ENCODE assay signal across 18 mouse cellular contexts in genomic region chr8:64844043-64844481, GRCm38 (mm10). TPM values are rescaled to one million over a fixed set of nuclear protein-coding genes. Genes with fewer than 3 reads are reported as not detected.
DNase-seq lines count a peak whose midpoint lies in the region; ATAC-seq lines count a peak whose summit lies in the region.
"Had no signal": no experiment of that assay in that cellular context is flagged by ENCODE, and none has a peak within 500 bp of the region (broad histone marks: within the 10 kb centered on the region; RNA-seq: fewer than 3 reads in every experiment).

No protein-coding gene starts in this region.

- H3K27me3 ChIP-seq in kidney, embryonic 16.5 days (ENCODE audit: insufficient read depth, low read length): no peaks in the 10 kb centered on the region
- no peaks in the 10 kb centered on the region for H3K27me3 ChIP-seq in intestine, embryonic 16.5 days (replicated peaks; ENCODE audit: control insufficient read depth, insufficient read depth, low read length)
- H3K27me3 ChIP-seq in hindbrain, embryonic 16.5 days (replicated peaks; ENCODE audit: control insufficient read depth, insufficient read depth, low read length): no peaks in the 10 kb centered on the region
- H3K27me3 ChIP-seq: embryonic facial prominence, embryonic 12.5 days; heart, embryonic 13.5 days; hindbrain, embryonic 12.5 days; limb, embryonic 13.5 days; neural tube, embryonic 12.5 days had no signal

- peak; percentile 47 for ATAC-seq in kidney, embryonic 16.5 days (ENCODE audit: low FRiP score, low TSS enrichment)
- ATAC-seq in intestine, embryonic 16.5 days: peak; percentile 74
- ATAC-seq in hindbrain, embryonic 16.5 days: no peak
- ATAC-seq: liver, postnatal 0 days had no signal

- peaks cover 38% of the 10 kb centered on the region for H3K4me1 ChIP-seq in kidney, embryonic 16.5 days (ENCODE audit: insufficient read depth, low read length)
- H3K4me1 ChIP-seq in intestine, embryonic 16.5 days (ENCODE audit: control insufficient read depth, insufficient read depth, low read length): peaks cover 37% of the 10 kb centered on the region
- H3K4me1 ChIP-seq in hindbrain, embryonic 16.5 days (ENCODE audit: control insufficient read depth, insufficient read depth, low read depth, low read length): peaks cover 14% of the 10 kb centered on the region

- H3K27ac ChIP-seq in kidney, embryonic 16.5 days (ENCODE audit: low read length): no peak overlapping the region
- H3K27ac ChIP-seq in intestine, embryonic 16.5 days (ENCODE audit: low read length): no peak overlapping the region
- H3K27ac ChIP-seq in hindbrain, embryonic 16.5 days (ENCODE audit: low read depth, low read length): no peak overlapping the region
- H3K27ac ChIP-seq: embryonic facial prominence, embryonic 12.5 days; heart, embryonic 13.5 days; hindbrain, embryonic 12.5 days; limb, embryonic 13.5 days; neural tube, embryonic 12.5 days had no signal

- no peaks in the 10 kb centered on the region for H3K9me3 ChIP-seq in kidney, embryonic 16.5 days (ENCODE audit: low read length)
- H3K9me3 ChIP-seq in intestine, embryonic 16.5 days (ENCODE audit: control insufficient read depth, low read length): no peaks in the 10 kb centered on the region
- no peaks in the 10 kb centered on the region for H3K9me3 ChIP-seq in hindbrain, embryonic 16.5 days (ENCODE audit: control insufficient read depth, low read length)
- H3K9me3 ChIP-seq: embryonic facial prominence, embryonic 12.5 days; heart, embryonic 13.5 days; hindbrain, embryonic 12.5 days; limb, embryonic 13.5 days; neural tube, embryonic 12.5 days had no signal

- 55% methylated on average over 4 of the region's 4 CpGs for WGBS in kidney, embryonic 16.5 days
- WGBS in intestine, embryonic 16.5 days: 42% methylated on average over 4 of the region's 4 CpGs
- WGBS in hindbrain, embryonic 16.5 days: 76% methylated on average over 4 of the region's 4 CpGs

- DNase-seq in adrenal gland, postnatal 14 days: peak; percentile 29
- DNase-seq in adrenal gland, postnatal 10 days: no peak
- DNase-seq in kidney, adult 18-20 months: no peak
- peak; percentile 82 for DNase-seq in 3T3-L1 (ENCODE audit: low read depth, low spot score)
- no peak for DNase-seq in frontal cortex, postnatal 25 days (ENCODE audit: low spot score in 2 of 2)
- DNase-seq: B cell, adult 2 months; cerebellum, postnatal 36 days; gastrocnemius, postnatal 25 days; right cerebral cortex, postnatal 4 days had no signal

- no peak overlapping the region for H3K9ac ChIP-seq in kidney, embryonic 16.5 days (replicated peaks; ENCODE audit: low read length)
- H3K9ac ChIP-seq in intestine, embryonic 16.5 days (ENCODE audit: low read depth, low read length): no peak overlapping the region
- H3K9ac ChIP-seq in hindbrain, embryonic 16.5 days (ENCODE audit: low read depth, low read length): no peak overlapping the region
- H3K9ac ChIP-seq: embryonic facial prominence, embryonic 12.5 days; heart, embryonic 13.5 days; hindbrain, embryonic 12.5 days; limb, embryonic 13.5 days; liver, postnatal 0 days; neural tube, embryonic 12.5 days had no signal

- no peaks in the 10 kb centered on the region for H3K36me3 ChIP-seq in kidney, embryonic 16.5 days (ENCODE audit: insufficient read depth, low read length)
- H3K36me3 ChIP-seq in intestine, embryonic 16.5 days (ENCODE audit: control insufficient read depth, insufficient read depth, low read length): no peaks in the 10 kb centered on the region
- no peaks in the 10 kb centered on the region for H3K36me3 ChIP-seq in hindbrain, embryonic 16.5 days (ENCODE audit: control insufficient read depth, insufficient read depth, low read length)
- H3K36me3 ChIP-seq: embryonic facial prominence, embryonic 12.5 days; heart, embryonic 13.5 days; hindbrain, embryonic 12.5 days; limb, embryonic 13.5 days; neural tube, embryonic 12.5 days had no signal

- no peak overlapping the region for H3K4me2 ChIP-seq in kidney, embryonic 16.5 days (replicated peaks; ENCODE audit: low read depth, low read length)
- no peak overlapping the region for H3K4me2 ChIP-seq in intestine, embryonic 16.5 days (ENCODE audit: low read depth, low read length)
- H3K4me2 ChIP-seq in hindbrain, embryonic 16.5 days (ENCODE audit: low read length): no peak overlapping the region
- H3K4me2 ChIP-seq: embryonic facial prominence, embryonic 12.5 days; heart, embryonic 13.5 days; hindbrain, embryonic 12.5 days; limb, embryonic 13.5 days; neural tube, embryonic 12.5 days had no signal

- no peak overlapping the region for H3K4me3 ChIP-seq in kidney, embryonic 16.5 days (ENCODE audit: low read length)
- no peak overlapping the region for H3K4me3 ChIP-seq in intestine, embryonic 16.5 days (ENCODE audit: low read length)
- no peak overlapping the region for H3K4me3 ChIP-seq in hindbrain, embryonic 16.5 days (ENCODE audit: low read length)
- H3K4me3 ChIP-seq: embryonic facial prominence, embryonic 12.5 days; heart, embryonic 13.5 days; hindbrain, embryonic 12.5 days; limb, embryonic 13.5 days; neural tube, embryonic 12.5 days had no signal

RNA-seq across cellular contexts. Expression of gene Klhl2, which starts 5.8 kb away (rescaled TPM):
- 47.2 and 48.8 TPM in 2 replicates for total RNA-seq in adrenal gland, postnatal 14 days (2021)
- total RNA-seq in adrenal gland, postnatal 10 days (2021): 10 to 100 TPM; 32.2 to 35.5 TPM
- polyA plus RNA-seq in kidney, embryonic 16.5 days (2015; fragmentation: Nextera tagmentation; extraction: Ambion mirVana): 6.7 and 6.9 TPM in 2 replicates
- polyA plus RNA-seq in intestine, embryonic 16.5 days (2015; fragmentation: Nextera tagmentation; extraction: Ambion mirVana): 5.1 and 5.6 TPM in 2 replicates
- polyA plus RNA-seq in hindbrain, embryonic 16.5 days (2015; fragmentation: Nextera tagmentation; extraction: Ambion mirVana): 16.3 and 18.3 TPM in 2 replicates

Comparison
In these comparisons a context has a peak if more than half of its experiments do, and no peak if none do; other contexts are left out.
1. DNase-seq: peak in adrenal gland, postnatal 14 days (single experiment) and 3T3-L1 (single experiment); none in adrenal gland, postnatal 10 days (single experiment), kidney, adult 18-20 months (single experiment) and frontal cortex, postnatal 25 days (0 of 2).